In genomic region chr1:176993141-176994010, GRCm38 (mm10) we compare ENCODE assay signal across 11 mouse cellular contexts.
DNase-seq lines count a peak whose midpoint lies in the region; ATAC-seq and TF ChIP-seq lines count a peak whose summit lies in the region.
"Had no signal": no experiment of that assay in that cellular context is flagged by ENCODE, and none has a peak within 500 bp of the region (broad histone marks: within the 10 kb centered on the region; RNA-seq: fewer than 3 reads in every experiment).

No protein-coding gene starts in this region.

- DNase-seq in CD4-positive, CD25-positive, alpha-beta regulatory T cell, adult 2 months (ENCODE audit: low read depth, low spot score) = peak; percentile 70
- peak; percentile 56 for DNase-seq in naive thymus-derived CD4-positive, alpha-beta T cell, adult 2 months (ENCODE audit: low read depth)
- no peak for DNase-seq in kidney, postnatal 25 days
- no peak for DNase-seq in lung, postnatal 10 days
- DNase-seq in cerebellum, adult 11 months = no peak
- no peak for DNase-seq in cerebellum, adult 18-20 months
- DNase-seq: cerebellum, adult 8-10 months; kidney, postnatal 14 days had no signal

- TF ChIP-seq CTCF in cortical plate, adult 2 months (IDR thresholded peaks at IDR 0.05; ENCODE audit: extremely low read depth, insufficient read depth, low read length) = no peak

- 71% methylated on average over 18 of the region's 18 CpGs for WGBS in hindbrain, embryonic 13.5 days

- ATAC-seq in hindbrain, embryonic 13.5 days (ENCODE audit: low FRiP score) = no peak

- no peak for TF ChIP-seq POLR2A in cortical plate, adult 2 months (IDR thresholded peaks at IDR 0.05; ENCODE audit: extremely low read depth, insufficient read depth, low read length)

- no peaks in the 10 kb centered on the region for H3K9me3 ChIP-seq in hindbrain, embryonic 13.5 days

- H3K4me1 ChIP-seq in cortical plate, adult 2 months (ENCODE audit: control insufficient read depth, insufficient read depth, low read length) = peaks cover 6% of the 10 kb centered on the region; the same call in 1 of the 2 replicates
- H3K4me1 ChIP-seq in hindbrain, embryonic 13.5 days (replicated peaks) = peaks cover 67% of the 10 kb centered on the region

- H3K27ac ChIP-seq in cortical plate, adult 2 months (ENCODE audit: insufficient read depth, low read length) = peak overlapping the region; percentile 77; the same call in 1 of the 2 replicates
- peak overlapping the region; percentile 87 for H3K27ac ChIP-seq in hindbrain, embryonic 13.5 days

- H3K36me3 ChIP-seq in hindbrain, embryonic 13.5 days = no peaks in the 10 kb centered on the region

- no peaks in the 10 kb centered on the region for H3K27me3 ChIP-seq in hindbrain, embryonic 13.5 days
- H3K27me3 ChIP-seq: Patski had no signal

- H3K4me3 ChIP-seq in cortical plate, adult 2 months (ENCODE audit: insufficient read depth, low read length) = no peak overlapping the region
- H3K4me3 ChIP-seq in hindbrain, embryonic 13.5 days = no peak overlapping the region

- no peak overlapping the region for H3K9ac ChIP-seq in hindbrain, embryonic 13.5 days

- no peak overlapping the region for H3K4me2 ChIP-seq in hindbrain, embryonic 13.5 days

Comparison
In these comparisons a context has a peak if more than half of its experiments do, and no peak if none do; other contexts are left out.
1. DNase-seq: peak in CD4-positive, CD25-positive, alpha-beta regulatory T cell, adult 2 months (single experiment) and naive thymus-derived CD4-positive, alpha-beta T cell, adult 2 months (single experiment); none in kidney, postnatal 25 days (0 of 2), lung, postnatal 10 days (single experiment), cerebellum, adult 11 months (single experiment) and cerebellum, adult 18-20 months (0 of 2).